Comparison of ENCODE assay signal across 8 mouse cellular contexts in the genomic region with DNA sequence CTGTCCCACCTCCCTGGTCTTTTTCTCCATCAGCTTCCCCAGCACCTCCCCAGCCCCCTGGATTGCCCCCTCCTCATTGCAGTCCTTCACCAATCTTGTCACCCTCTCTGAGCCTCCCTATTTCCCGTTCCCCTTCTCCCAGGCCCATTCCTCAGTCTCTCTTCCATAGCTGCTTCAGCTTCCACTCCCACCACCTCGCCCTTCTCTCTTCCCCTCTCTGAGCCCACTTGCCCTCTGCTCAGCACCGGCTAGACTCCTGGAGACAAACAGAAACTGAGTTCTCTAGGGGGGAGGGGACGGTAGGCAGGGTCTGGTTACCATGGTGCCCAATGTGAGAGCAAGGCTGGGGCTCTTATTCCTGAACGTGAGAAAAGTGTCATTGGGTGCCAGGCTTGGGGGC. TPM values are rescaled to one million over a fixed set of nuclear protein-coding genes. Genes with fewer than 3 reads are reported as not detected.
DNase-seq lines count a peak whose midpoint lies in the region; ATAC-seq lines count a peak whose summit lies in the region.

No protein-coding gene starts in this region.

- ATAC-seq in cerebellum, adult (ENCODE audit: insufficient number of reproducible peaks, low FRiP score, low TSS enrichment) = no peak
- no peak for ATAC-seq in limb, embryonic 13.5 days (ENCODE audit: low FRiP score, low read depth)

- 4% methylated on average over 5 of the region's 5 CpGs for WGBS in limb, embryonic 13.5 days

- peak overlapping the region; percentile 57 for H3K4me3 ChIP-seq in limb, embryonic 13.5 days

- intact Hi-C loops in gastrocnemius, postnatal 14 days (cut with DNase I; ENCODE audit: low total_unique reads) = no loop called here
- intact Hi-C loops in left cerebral cortex, postnatal 4 days (cut with DNase I) = no loop called here

- no peaks in the 10 kb centered on the region for H3K36me3 ChIP-seq in limb, embryonic 13.5 days
- H3K36me3 ChIP-seq in splenic B cell, adult 2 months (ENCODE audit: control insufficient read depth, insufficient read depth, low read length, poor library complexity, severe bottlenecking) = no peaks in the 10 kb centered on the region

- H3K9ac ChIP-seq in limb, embryonic 13.5 days = peak overlapping the region; percentile 76

- peak overlapping the region; percentile 82 for H3K4me2 ChIP-seq in limb, embryonic 13.5 days (replicated peaks)

- H3K27me3 ChIP-seq in limb, embryonic 13.5 days = peaks cover 4% of the 10 kb centered on the region; the same call in 1 of the 2 replicates
- no peaks in the 10 kb centered on the region for H3K27me3 ChIP-seq in splenic B cell, adult 2 months (ENCODE audit: control insufficient read depth, insufficient read depth, low read length, poor library complexity, severe bottlenecking)

- peak; percentile 68 for DNase-seq in cerebellum, adult 9-10 months
- DNase-seq in thymus, postnatal 14 days = peak; percentile 42
- DNase-seq in thymus, postnatal 25 days = no peak
- DNase-seq in splenic B cell, adult 2 months (ENCODE audit: low read depth, low spot score) = peak; percentile 8
- DNase-seq in gastrocnemius, postnatal 14 days = no peak
- no peak for DNase-seq in left cerebral cortex, postnatal 4 days

- peaks cover 9% of the 10 kb centered on the region for H3K4me1 ChIP-seq in limb, embryonic 13.5 days

- no peaks in the 10 kb centered on the region for H3K9me3 ChIP-seq in limb, embryonic 13.5 days

- peak overlapping the region; percentile 39; the same call in 1 of the 2 replicates for H3K27ac ChIP-seq in limb, embryonic 13.5 days

RNA-seq across cellular contexts. Expression of gene Syt3, which starts 9.1 kb away (rescaled TPM):
- polyA plus RNA-seq in limb, embryonic 13.5 days (2015; fragmentation: Nextera tagmentation; extraction: Ambion mirVana) = 3.5 and 4.0 TPM in 2 replicates
- total RNA-seq in gastrocnemius, postnatal 14 days (2021) = under 1 TPM; 0.35 to 0.49 TPM
- 10 to 100 TPM; 45.1 to 52.4 TPM for total RNA-seq in left cerebral cortex, postnatal 4 days (2021)

RNA-seq across cellular contexts. Expression of gene 1700008O03Rik, which starts 10.9 kb away (rescaled TPM):
- 1.1 TPM in 2 replicates for polyA plus RNA-seq in limb, embryonic 13.5 days (2015; fragmentation: Nextera tagmentation; extraction: Ambion mirVana)
- not detected for total RNA-seq in gastrocnemius, postnatal 14 days (2021)
- 1 to 10 TPM; 1.3 to 2.4 TPM for total RNA-seq in left cerebral cortex, postnatal 4 days (2021)

RNA-seq across cellular contexts. Expression of gene Lrrc4b, which starts 54.1 kb away (rescaled TPM):
- 1.00 and 1.2 TPM in 2 replicates for polyA plus RNA-seq in limb, embryonic 13.5 days (2015; fragmentation: Nextera tagmentation; extraction: Ambion mirVana)
- total RNA-seq in gastrocnemius, postnatal 14 days (2021) = 1 to 10 TPM in 1 of 2 experiments, under 1 TPM in 1; 0.51 to 1.3 TPM
- 100 to 1,000 TPM; 357 to 379 TPM for total RNA-seq in left cerebral cortex, postnatal 4 days (2021)

Comparison
In these comparisons a context has a peak if more than half of its experiments do, and no peak if none do; other contexts are left out.
1. DNase-seq: peak in cerebellum, adult 9-10 months (single experiment), thymus, postnatal 14 days (single experiment) and splenic B cell, adult 2 months (single experiment); none in thymus, postnatal 25 days (single experiment), gastrocnemius, postnatal 14 days (single experiment) and left cerebral cortex, postnatal 4 days (single experiment).
2. RNA of gene Syt3, which starts 9.1 kb away (total RNA-seq): 45.1 to 52.4 TPM in left cerebral cortex, postnatal 4 days; 0.35 to 0.49 TPM in gastrocnemius, postnatal 14 days; every median in the first group is over 10 times any median in the second.
3. RNA of gene Lrrc4b, which starts 54.1 kb away (total RNA-seq): 357 to 379 TPM in left cerebral cortex, postnatal 4 days; 0.51 to 1.3 TPM in gastrocnemius, postnatal 14 days; every median in the first group is over 100 times any median in the second.